Mouse (Mus musculus) brown adipose tissue, adult 24 weeks (tissue): Measurements from ENCODE around the gene Obp2a. TPM values are rescaled to one million over a fixed set of nuclear protein-coding genes. Genes with fewer than 3 reads are reported as not detected.

Experiments
- polyA plus RNA-seq: library from polyadenylated mRNA; stranded (reverse); fragments of >200 nt; gene quantifications from 2 replicates; pipeline ENCODE4 v1.2.4, GENCODE M21; 2012; ENCODE audit not compliant: missing spikeins, insufficient read depth, insufficient read length

Obp2a gene
- polyA plus RNA-seq, 1 experiment, result not detected

Other genes with a start within 250 kb of the Obp2a start
- gene Clic3, start 243.2 kb upstream of the Obp2a start, polyA plus RNA-seq, result not detected in 2 replicates
- gene Paxx, start 238.9 kb upstream of the Obp2a start, polyA plus RNA-seq, result 195 and 218 TPM in 2 replicates
- gene Ptgds, start 230.0 kb upstream of the Obp2a start, polyA plus RNA-seq, result 15.2 and 46.8 TPM in 2 replicates
- not detected in 2 replicates for gene Lcn12, start 206.1 kb upstream of the Obp2a start, polyA plus RNA-seq
- 41.1 and 47.3 TPM in 2 replicates for gene Fbxw5, start 199.3 kb upstream of the Obp2a start, polyA plus RNA-seq
- 6.6 and 9.2 TPM in 2 replicates for gene C8g, start 198.3 kb upstream of the Obp2a start, polyA plus RNA-seq
- gene Traf2, start 153.1 kb upstream of the Obp2a start, polyA plus RNA-seq, result 7.0 and 12.9 TPM in 2 replicates
- gene Edf1, start 142.2 kb upstream of the Obp2a start, polyA plus RNA-seq, result 398 and 454 TPM in 2 replicates
- gene Mamdc4, start 125.2 kb upstream of the Obp2a start, polyA plus RNA-seq, result 0.36 and 0.54 TPM in 2 replicates
- gene Phpt1, start 124.8 kb upstream of the Obp2a start, polyA plus RNA-seq, result 70.7 and 86.8 TPM in 2 replicates
- gene Ajm1, start 118.3 kb upstream of the Obp2a start, polyA plus RNA-seq, result 0.44 TPM in 1 of 2 replicates, not detected in the other
- gene Rabl6, start 91.5 kb upstream of the Obp2a start, polyA plus RNA-seq, result 29.2 and 42.8 TPM in 2 replicates
- gene Ccdc183, start 82.4 kb upstream of the Obp2a start, polyA plus RNA-seq, result not detected in 2 replicates
- 30.9 and 34.5 TPM in 2 replicates for gene Tmem141, start 78.0 kb upstream of the Obp2a start, polyA plus RNA-seq
- gene Fcna, start 72.0 kb upstream of the Obp2a start, polyA plus RNA-seq, result 6.3 and 7.8 TPM in 2 replicates
- not detected in 2 replicates for gene Lcn8, start 46.9 kb upstream of the Obp2a start, polyA plus RNA-seq
- not detected in 2 replicates for gene Lcn5, start 42.1 kb upstream of the Obp2a start, polyA plus RNA-seq
- gene Lcn6, start 23.3 kb upstream of the Obp2a start, polyA plus RNA-seq, result not detected in 2 replicates
- not detected in 2 replicates for gene Lcn10, start 17.3 kb upstream of the Obp2a start, polyA plus RNA-seq
- gene Bmyc, start 6.7 kb downstream of the Obp2a start, polyA plus RNA-seq, result 20.2 and 26.5 TPM in 2 replicates
- not detected in 2 replicates for gene Obp2b, start 37.0 kb downstream of the Obp2a start, polyA plus RNA-seq
- gene Lcn3, start 65.5 kb downstream of the Obp2a start, polyA plus RNA-seq, result not detected in 2 replicates
- gene Lcn11, start 77.0 kb downstream of the Obp2a start, polyA plus RNA-seq, result not detected in 2 replicates
- not detected in 2 replicates for gene Gm13539, start 82.2 kb downstream of the Obp2a start, polyA plus RNA-seq
- not detected in 2 replicates for gene Glt6d1, start 115.8 kb downstream of the Obp2a start, polyA plus RNA-seq
- not detected in 2 replicates for gene Lcn9, start 123.1 kb downstream of the Obp2a start, polyA plus RNA-seq
- gene Sohlh1, start 147.2 kb downstream of the Obp2a start, polyA plus RNA-seq, result not detected in 2 replicates
- not detected in 2 replicates for gene Kcnt1, start 163.7 kb downstream of the Obp2a start, polyA plus RNA-seq